12 mouse cellular contexts compared by ENCODE assay signal in the genomic region with DNA sequence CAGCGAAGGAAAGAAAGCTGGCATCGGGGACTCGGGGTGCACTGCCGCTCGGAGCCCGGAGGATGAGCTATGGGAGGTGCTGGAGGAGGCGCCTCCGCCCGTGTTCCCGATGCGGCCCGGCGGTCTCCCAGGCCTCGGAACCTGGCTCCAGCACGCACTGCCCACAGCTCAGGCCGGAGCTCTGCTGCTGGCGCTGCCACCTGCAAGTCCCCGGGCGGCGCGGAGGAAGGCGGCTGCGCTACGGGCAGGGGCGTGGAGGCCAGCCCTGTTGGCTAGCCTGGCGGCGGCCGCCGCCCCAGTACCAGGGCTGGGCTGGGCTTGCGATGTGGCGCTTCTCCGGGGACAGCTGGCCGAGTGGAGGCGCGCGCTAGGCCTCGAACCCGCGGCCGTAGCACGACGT. TPM values are rescaled to one million over a fixed set of nuclear protein-coding genes. Genes with fewer than 3 reads are reported as not detected.
DNase-seq lines count a peak whose midpoint lies in the region; ATAC-seq and TF ChIP-seq lines count a peak whose summit lies in the region.
"Had no signal": no experiment of that assay in that cellular context is flagged by ENCODE, and none has a peak within 500 bp of the region (broad histone marks: within the 10 kb centered on the region; RNA-seq: fewer than 3 reads in every experiment).

No protein-coding gene starts in this region.

- H3K36me3 ChIP-seq in lung, embryonic 14.5 days (ENCODE audit: insufficient read depth): peaks cover 33% of the 10 kb centered on the region
- H3K36me3 ChIP-seq in forebrain, embryonic 12.5 days (replicated peaks): peaks cover 35% of the 10 kb centered on the region
- peaks cover 29% of the 10 kb centered on the region for H3K36me3 ChIP-seq in hindbrain, embryonic 16.5 days (ENCODE audit: control insufficient read depth, insufficient read depth, low read length)
- H3K36me3 ChIP-seq in neural tube, embryonic 13.5 days: peaks cover 44% of the 10 kb centered on the region

- WGBS in lung, embryonic 14.5 days: 49% methylated on average over 41 of the region's 42 CpGs
- 15% methylated on average over 40 of the region's 42 CpGs for WGBS in forebrain, embryonic 12.5 days
- WGBS in hindbrain, embryonic 16.5 days: 28% methylated on average over 42 of the region's 42 CpGs
- 22% methylated on average over 42 of the region's 42 CpGs for WGBS in neural tube, embryonic 13.5 days

- H3K4me3 ChIP-seq in lung, embryonic 14.5 days (ENCODE audit: low read depth, low read length): no peak overlapping the region
- H3K4me3 ChIP-seq in forebrain, embryonic 12.5 days (replicated peaks): peak overlapping the region; percentile 18; the same call in 1 of the 2 replicates
- H3K4me3 ChIP-seq in hindbrain, embryonic 16.5 days (ENCODE audit: low read length): peak overlapping the region; percentile 8
- H3K4me3 ChIP-seq in neural tube, embryonic 13.5 days: peak overlapping the region; percentile 22

- TF ChIP-seq CTCF in lung, embryonic 14.5 days (IDR thresholded peaks at IDR 0.05; ENCODE audit: low read depth): no peak

- no peak for ATAC-seq in lung, embryonic 14.5 days (ENCODE audit: insufficient read depth)
- ATAC-seq in forebrain, embryonic 12.5 days (ENCODE audit: low FRiP score): no peak
- ATAC-seq in hindbrain, embryonic 16.5 days: no peak
- no peak for ATAC-seq in neural tube, embryonic 13.5 days (ENCODE audit: low read depth)
- ATAC-seq: intestine, embryonic 16.5 days had no signal

- no peak overlapping the region for H3K27ac ChIP-seq in lung, embryonic 14.5 days (ENCODE audit: low read depth)
- H3K27ac ChIP-seq in forebrain, embryonic 12.5 days: no peak overlapping the region
- no peak overlapping the region for H3K27ac ChIP-seq in hindbrain, embryonic 16.5 days (ENCODE audit: low read depth, low read length)
- H3K27ac ChIP-seq in neural tube, embryonic 13.5 days (replicated peaks): no peak overlapping the region

- H3K27me3 ChIP-seq in lung, embryonic 14.5 days (ENCODE audit: insufficient read depth, low read length): no peaks in the 10 kb centered on the region
- H3K27me3 ChIP-seq in forebrain, embryonic 12.5 days: peaks cover 23% of the 10 kb centered on the region
- no peaks in the 10 kb centered on the region for H3K27me3 ChIP-seq in hindbrain, embryonic 16.5 days (replicated peaks; ENCODE audit: control insufficient read depth, insufficient read depth, low read length)
- peaks cover 9% of the 10 kb centered on the region for H3K27me3 ChIP-seq in neural tube, embryonic 13.5 days

- no peak for DNase-seq in lung, embryonic 14.5 days
- DNase-seq in lung, postnatal 4 days: no peak
- DNase-seq in lung, adult 18-20 months: no peak
- no peak for DNase-seq in c-Kit-positive CD71-positive TER-119-positive erythroid progenitor cells, embryonic 14.5 days (ENCODE audit: low spot score)
- DNase-seq: adrenal gland, postnatal 14 days; gastrocnemius, postnatal 14 days; lung, postnatal 10 days had no signal

- 0 out of 2 replicates have a peak, but pooled peaks cover 2% of the 10 kb centered on the region for H3K4me1 ChIP-seq in lung, embryonic 14.5 days (ENCODE audit: insufficient read depth)
- peaks cover 45% of the 10 kb centered on the region for H3K4me1 ChIP-seq in forebrain, embryonic 12.5 days
- H3K4me1 ChIP-seq in hindbrain, embryonic 16.5 days (ENCODE audit: control insufficient read depth, insufficient read depth, low read depth, low read length): peaks cover 33% of the 10 kb centered on the region
- H3K4me1 ChIP-seq in neural tube, embryonic 13.5 days (replicated peaks): peaks cover 51% of the 10 kb centered on the region

- H3K9me3 ChIP-seq in lung, embryonic 14.5 days (ENCODE audit: low read depth, low read length): no peaks in the 10 kb centered on the region
- peaks cover under 1% of the 10 kb centered on the region; the same call in 1 of the 2 replicates for H3K9me3 ChIP-seq in forebrain, embryonic 12.5 days
- no peaks in the 10 kb centered on the region for H3K9me3 ChIP-seq in hindbrain, embryonic 16.5 days (ENCODE audit: control insufficient read depth, low read length)
- no peaks in the 10 kb centered on the region for H3K9me3 ChIP-seq in neural tube, embryonic 13.5 days

- H3K4me2 ChIP-seq in lung, embryonic 14.5 days: peak overlapping the region; percentile 18; the same call in 1 of the 2 replicates
- H3K4me2 ChIP-seq in forebrain, embryonic 12.5 days: peak overlapping the region; percentile 36
- H3K4me2 ChIP-seq in hindbrain, embryonic 16.5 days (ENCODE audit: low read length): peak overlapping the region; percentile 37
- H3K4me2 ChIP-seq in neural tube, embryonic 13.5 days: peak overlapping the region; percentile 40

- H3K9ac ChIP-seq in lung, embryonic 14.5 days: no peak overlapping the region
- 0 out of 2 replicates have a peak overlapping the region, but pooled peaks have one; percentile 12 for H3K9ac ChIP-seq in forebrain, embryonic 12.5 days
- H3K9ac ChIP-seq in hindbrain, embryonic 16.5 days (ENCODE audit: low read depth, low read length): peak overlapping the region; percentile 43; the same call in 1 of the 2 replicates
- H3K9ac ChIP-seq in neural tube, embryonic 13.5 days: peak overlapping the region; percentile 62

RNA-seq across cellular contexts. Expression of a gene that starts 3.3 kb away (rescaled TPM):
- polyA plus RNA-seq in lung, embryonic 14.5 days (2014; fragmentation: Nextera tagmentation; extraction: Ambion mirVana): 8.0 and 9.3 TPM in 2 replicates
- 24.7 and 25.2 TPM in 2 replicates for polyA plus RNA-seq in forebrain, embryonic 12.5 days (2016; fragmentation: Nextera tagmentation; extraction: Ambion mirVana)
- 19.2 and 24.7 TPM in 2 replicates for polyA plus RNA-seq in hindbrain, embryonic 16.5 days (2015; fragmentation: Nextera tagmentation; extraction: Ambion mirVana)
- 20.9 and 21.2 TPM in 2 replicates for polyA plus RNA-seq in neural tube, embryonic 13.5 days (2015; fragmentation: Nextera tagmentation; extraction: Ambion mirVana)

RNA-seq across cellular contexts. Expression of a gene that starts 12.1 kb away (rescaled TPM):
- not detected in 2 replicates for polyA plus RNA-seq in lung, embryonic 14.5 days (2014; fragmentation: Nextera tagmentation; extraction: Ambion mirVana)
- polyA plus RNA-seq in forebrain, embryonic 12.5 days (2016; fragmentation: Nextera tagmentation; extraction: Ambion mirVana): not detected in 2 replicates
- polyA plus RNA-seq in hindbrain, embryonic 16.5 days (2015; fragmentation: Nextera tagmentation; extraction: Ambion mirVana): not detected in 2 replicates
- polyA plus RNA-seq in neural tube, embryonic 13.5 days (2015; fragmentation: Nextera tagmentation; extraction: Ambion mirVana): not detected in 2 replicates
- polyA plus RNA-seq: cerebellum, adult 2 months had no signal

RNA-seq across cellular contexts. Expression of a gene that starts 12.3 kb away (rescaled TPM):
- 96.6 and 121 TPM in 2 replicates for polyA plus RNA-seq in lung, embryonic 14.5 days (2014; fragmentation: Nextera tagmentation; extraction: Ambion mirVana)
- 105 and 107 TPM in 2 replicates for polyA plus RNA-seq in forebrain, embryonic 12.5 days (2016; fragmentation: Nextera tagmentation; extraction: Ambion mirVana)
- polyA plus RNA-seq in hindbrain, embryonic 16.5 days (2015; fragmentation: Nextera tagmentation; extraction: Ambion mirVana): 63.8 and 74.3 TPM in 2 replicates
- 66.3 and 79.2 TPM in 2 replicates for polyA plus RNA-seq in neural tube, embryonic 13.5 days (2015; fragmentation: Nextera tagmentation; extraction: Ambion mirVana)

RNA-seq across cellular contexts. Expression of a gene that starts 21.6 kb away (rescaled TPM):
- 0.32 and 0.47 TPM in 2 replicates for polyA plus RNA-seq in lung, embryonic 14.5 days (2014; fragmentation: Nextera tagmentation; extraction: Ambion mirVana)
- 1.6 and 1.7 TPM in 2 replicates for polyA plus RNA-seq in forebrain, embryonic 12.5 days (2016; fragmentation: Nextera tagmentation; extraction: Ambion mirVana)
- 1.0 and 1.1 TPM in 2 replicates for polyA plus RNA-seq in hindbrain, embryonic 16.5 days (2015; fragmentation: Nextera tagmentation; extraction: Ambion mirVana)
- polyA plus RNA-seq in neural tube, embryonic 13.5 days (2015; fragmentation: Nextera tagmentation; extraction: Ambion mirVana): 1.1 and 1.5 TPM in 2 replicates
- polyA plus RNA-seq: cerebellum, adult 2 months had no signal

RNA-seq across cellular contexts. Expression of a gene that starts 27.0 kb away (rescaled TPM):
- 36.2 and 37.7 TPM in 2 replicates for polyA plus RNA-seq in lung, embryonic 14.5 days (2014; fragmentation: Nextera tagmentation; extraction: Ambion mirVana)
- 170 and 182 TPM in 2 replicates for polyA plus RNA-seq in forebrain, embryonic 12.5 days (2016; fragmentation: Nextera tagmentation; extraction: Ambion mirVana)
- 272 and 277 TPM in 2 replicates for polyA plus RNA-seq in hindbrain, embryonic 16.5 days (2015; fragmentation: Nextera tagmentation; extraction: Ambion mirVana)
- 243 and 251 TPM in 2 replicates for polyA plus RNA-seq in neural tube, embryonic 13.5 days (2015; fragmentation: Nextera tagmentation; extraction: Ambion mirVana)
